Mouse (Mus musculus) hindbrain, embryonic 16.5 days (tissue): ENCODE data around the gene Maml2. TPM values are rescaled to one million over a fixed set of nuclear protein-coding genes. Genes with fewer than 3 reads are reported as not detected.

Source experiments
- ATAC-seq: fragments of 200-750 bp; cut with Nextera tagmentation; 2 replicates; pipeline ENCODE4 v1.8.0; 2017; ENCODE audit warnings: moderate TSS enrichment, moderate library complexity
- H3K27ac ChIP-seq: fragments of 300-500 bp; sonication (generic); 2 replicates; pipeline ENCODE4 v1.5.1; 2014; ENCODE audit warnings: low read depth, mild to moderate bottlenecking, control low read depth, low read length, moderate library complexity
- H3K27me3 ChIP-seq: fragments of 300-500 bp; sonication (generic); replicated peaks from 2 replicates; pipeline ENCODE4 v1.6.1; 2014; ENCODE audit warnings: low read length; ENCODE audit not compliant: control insufficient read depth, insufficient read depth
- H3K36me3 ChIP-seq: fragments of 300-500 bp; sonication (generic); 2 replicates; pipeline ENCODE4 v1.6.1; 2014; ENCODE audit warnings: mild to moderate bottlenecking, low read length, moderate library complexity, mixed read lengths; ENCODE audit not compliant: control insufficient read depth, insufficient read depth
- H3K4me1 ChIP-seq: fragments of 300-500 bp; sonication (generic); 2 replicates; pipeline ENCODE4 v1.6.1; 2014; ENCODE audit warnings: low read depth, low read length; ENCODE audit not compliant: control insufficient read depth, insufficient read depth
- H3K4me2 ChIP-seq: fragments of 300-500 bp; sonication (generic); 2 replicates; pipeline ENCODE4 v1.6.1; 2014; ENCODE audit warnings: mild to moderate bottlenecking, low read length, control low read depth, moderate library complexity
- H3K4me3 ChIP-seq: fragments of 300-500 bp; sonication (generic); 2 replicates; pipeline ENCODE4 v1.5.1; 2014; ENCODE audit warnings: mild to moderate bottlenecking, low read length, control low read depth, moderate library complexity
- H3K9ac ChIP-seq: fragments of 300-500 bp; sonication (generic); 2 replicates; pipeline ENCODE4 v1.6.1; 2014; ENCODE audit warnings: low read depth, mild to moderate bottlenecking, control low read depth, low read length, moderate library complexity
- H3K9me3 ChIP-seq: fragments of 300-500 bp; sonication (generic); 2 replicates; pipeline ENCODE4 v1.6.1; 2014; ENCODE audit warnings: mild to moderate bottlenecking, low read length, moderate library complexity; ENCODE audit not compliant: control insufficient read depth
- WGBS: fragments of 180-500 bp; shearing (Covaris S2); extraction: QIAGEN DNeasy Blood & Tissue Kit; methylation state at CpG from one replicate; pipeline ENCODE4 v1.1.7; 2014; 5-methylcytosine and 5-hydroxymethylcytosine counted together
- polyA plus RNA-seq: library from polyadenylated mRNA; unstranded; fragments of >200 nt; fragmentation: Nextera tagmentation; extraction: Ambion mirVana; gene quantifications from 2 replicates; pipeline ENCODE4 v1.2.1, GENCODE M21; 2015

Maml2 gene
- polyA plus RNA-seq, 1 experiment from 2014 or later, result 10.8 TPM

DNA sequence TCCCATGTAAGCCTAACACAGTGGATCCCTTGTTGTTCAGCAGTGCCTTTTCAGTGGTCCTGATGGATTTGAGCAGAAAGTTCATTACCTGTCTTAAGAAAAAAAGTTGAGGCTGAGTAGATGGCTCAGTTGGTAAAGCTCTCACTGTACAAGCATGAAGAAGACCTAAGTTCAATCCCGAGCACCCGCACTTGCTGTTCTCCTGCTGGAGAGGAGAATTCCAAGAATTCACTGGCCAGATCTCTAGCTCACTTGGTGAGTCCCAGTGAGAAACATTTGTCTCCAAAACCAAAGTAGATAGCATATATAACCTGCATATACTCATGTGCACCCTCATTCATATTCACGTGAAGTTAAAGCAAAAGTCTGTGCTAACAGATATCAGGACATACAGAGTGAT is 8.7 kb downstream of the Maml2 start:
- 91% methylated on average over 3 of the region's 3 CpGs for WGBS
- Histone ChIP-seq H3K9ac (no peak overlapping the region), H3K4me1 (peaks cover 41% of the 10 kb centered on the region), H3K36me3 (no peaks in the 10 kb centered on the region), H3K4me3 (no peak overlapping the region), H3K9me3 (no peaks in the 10 kb centered on the region), H3K4me2 (no peak overlapping the region), H3K27me3 (no peaks in the 10 kb centered on the region), H3K27ac (no peak overlapping the region)
- no peak for ATAC-seq

- ATAC-seq, result no peak
- Histone ChIP-seq H3K27ac (no peak overlapping the region), H3K27me3 (no peaks in the 10 kb centered on the region), H3K4me3 (no peak overlapping the region), H3K4me1 (peaks cover 34% of the 10 kb centered on the region), H3K4me2 (no peak overlapping the region), H3K36me3 (no peaks in the 10 kb centered on the region), H3K9ac (no peak overlapping the region), H3K9me3 (no peaks in the 10 kb centered on the region)
- 29% methylated on average over 4 of the region's 4 CpGs for WGBS
Observed at GRCm38 (mm10) chr9:13307226-13307625, 9.5 kb downstream of the Maml2 start.

- no peaks in the 10 kb centered on the region for H3K36me3 ChIP-seq
- no peak overlapping the region for H3K27ac ChIP-seq
- H3K4me2 ChIP-seq, result no peak overlapping the region
- peaks cover 25% of the 10 kb centered on the region for H3K4me1 ChIP-seq
- ATAC-seq, result no peak
- no peak overlapping the region for H3K4me3 ChIP-seq
- WGBS, result 53% methylated on average over 8 of the region's 8 CpGs
- no peaks in the 10 kb centered on the region for H3K27me3 ChIP-seq
- H3K9ac ChIP-seq, result no peak overlapping the region
- H3K9me3 ChIP-seq, result no peaks in the 10 kb centered on the region
Observed at GRCm38 (mm10) chr9:13308718-13309117, 11.0 kb downstream of the Maml2 start.

GRCm38 (mm10) chr9:13309807-13310206 is 12.1 kb downstream of the Maml2 start:
- Histone ChIP-seq H3K36me3 (no peaks in the 10 kb centered on the region), H3K27me3 (no peaks in the 10 kb centered on the region), H3K4me2 (no peak overlapping the region), H3K9me3 (no peaks in the 10 kb centered on the region), H3K27ac (no peak overlapping the region), H3K4me3 (no peak overlapping the region), H3K4me1 (peaks cover 20% of the 10 kb centered on the region), H3K9ac (no peak overlapping the region)
- no peak for ATAC-seq
- WGBS, result 45% methylated on average over 7 of the region's 7 CpGs

GRCm38 (mm10) chr9:13310236-13310635 is 12.5 kb downstream of the Maml2 start:
- Histone ChIP-seq H3K27me3 (no peaks in the 10 kb centered on the region), H3K9ac (no peak overlapping the region), H3K27ac (no peak overlapping the region), H3K36me3 (no peaks in the 10 kb centered on the region), H3K9me3 (no peaks in the 10 kb centered on the region), H3K4me1 (peaks cover 20% of the 10 kb centered on the region), H3K4me3 (no peak overlapping the region), H3K4me2 (no peak overlapping the region)
- WGBS, result 21% methylated on average over 3 of the region's 3 CpGs
- no peak for ATAC-seq

DNA sequence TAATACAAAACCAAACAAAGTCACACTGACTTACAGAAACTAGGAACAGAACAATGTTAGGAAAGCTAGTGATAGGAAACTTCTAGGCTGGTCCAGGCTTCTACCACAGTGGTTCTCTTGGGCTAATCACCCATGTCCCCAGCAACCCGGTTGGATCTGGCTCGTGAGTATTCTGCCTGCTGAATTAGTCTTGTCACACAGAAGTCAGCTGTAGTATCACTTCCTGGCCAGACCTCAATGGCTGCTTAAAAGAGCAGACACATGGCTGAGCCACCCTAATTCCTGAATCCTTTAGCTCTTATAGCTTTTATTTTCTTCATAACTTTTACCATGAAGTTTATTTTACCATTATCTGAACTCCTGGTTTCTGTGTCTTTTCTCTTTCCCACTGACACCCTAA is 13.3 kb downstream of the Maml2 start:
- peaks cover 20% of the 10 kb centered on the region for H3K4me1 ChIP-seq

GRCm38 (mm10) chr9:13313923-13314322 is 16.2 kb downstream of the Maml2 start:
- Histone ChIP-seq H3K9me3 (no peaks in the 10 kb centered on the region), H3K36me3 (no peaks in the 10 kb centered on the region), H3K4me1 (peaks cover 6% of the 10 kb centered on the region), H3K27me3 (no peaks in the 10 kb centered on the region), H3K9ac (no peak overlapping the region), H3K4me2 (no peak overlapping the region), H3K27ac (no peak overlapping the region), H3K4me3 (no peak overlapping the region)
- 93% methylated on average over 2 of the region's 2 CpGs for WGBS
- ATAC-seq, result no peak

More for the DNA sequence above, 13.3 kb downstream of the Maml2 start:
- 18% methylated on average over 2 of the region's 2 CpGs for WGBS
- Histone ChIP-seq H3K9ac (no peak overlapping the region), H3K27ac (no peak overlapping the region), H3K27me3 (no peaks in the 10 kb centered on the region), H3K4me3 (no peak overlapping the region), H3K4me2 (no peak overlapping the region), H3K9me3 (no peaks in the 10 kb centered on the region), H3K36me3 (no peaks in the 10 kb centered on the region)
- ATAC-seq, result no peak

GRCm38 (mm10) chr9:13314577-13315004 is 16.8 kb downstream of the Maml2 start:
- no peak for ATAC-seq
- Histone ChIP-seq H3K4me2 (no peak overlapping the region), H3K9me3 (no peaks in the 10 kb centered on the region), H3K9ac (no peak overlapping the region), H3K27me3 (no peaks in the 10 kb centered on the region), H3K4me3 (no peak overlapping the region), H3K27ac (no peak overlapping the region), H3K36me3 (no peaks in the 10 kb centered on the region), H3K4me1 (peaks cover 6% of the 10 kb centered on the region)
- 71% methylated on average over 5 of the region's 5 CpGs for WGBS

- Histone ChIP-seq H3K27ac (no peak overlapping the region), H3K27me3 (no peaks in the 10 kb centered on the region), H3K9ac (no peak overlapping the region), H3K4me3 (no peak overlapping the region), H3K9me3 (no peaks in the 10 kb centered on the region), H3K36me3 (no peaks in the 10 kb centered on the region), H3K4me1 (no peaks in the 10 kb centered on the region), H3K4me2 (no peak overlapping the region)
- WGBS, result 84% methylated on average over 5 of the region's 5 CpGs
- no peak for ATAC-seq
Observed at GRCm38 (mm10) chr9:13315393-13315792, 17.6 kb downstream of the Maml2 start.

DNA sequence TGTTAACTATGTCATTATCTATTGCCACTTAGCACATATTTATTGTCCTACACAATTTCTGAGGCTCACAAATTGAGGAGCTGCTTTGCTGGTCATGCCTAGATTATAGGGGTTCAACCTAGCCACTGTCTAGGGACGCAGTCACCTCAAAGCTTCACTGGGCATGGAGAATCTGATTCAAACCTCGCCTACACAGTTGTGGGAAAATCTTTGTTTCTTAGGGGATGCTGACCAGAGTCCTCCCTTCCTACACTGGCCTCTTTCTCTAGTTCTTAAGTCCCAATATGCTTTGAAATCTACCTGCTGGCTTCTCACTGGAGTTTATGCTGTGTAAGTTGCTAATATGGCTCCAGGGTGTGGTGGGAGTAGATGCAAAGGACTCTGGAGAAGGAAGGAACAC is 21.8 kb downstream of the Maml2 start:
- ATAC-seq, result no peak
- H3K4me3 ChIP-seq, result no peak overlapping the region
- no peaks in the 10 kb centered on the region for H3K9me3 ChIP-seq
- no peak overlapping the region for H3K27ac ChIP-seq
- no peaks in the 10 kb centered on the region for H3K4me1 ChIP-seq
- no peak overlapping the region for H3K4me2 ChIP-seq
- H3K36me3 ChIP-seq, result no peaks in the 10 kb centered on the region
- no peaks in the 10 kb centered on the region for H3K27me3 ChIP-seq
- no peak overlapping the region for H3K9ac ChIP-seq
- 92% methylated on average over 2 of the region's 2 CpGs for WGBS
